Comparison of ENCODE assay signal across 16 mouse cellular contexts in the genomic region with DNA sequence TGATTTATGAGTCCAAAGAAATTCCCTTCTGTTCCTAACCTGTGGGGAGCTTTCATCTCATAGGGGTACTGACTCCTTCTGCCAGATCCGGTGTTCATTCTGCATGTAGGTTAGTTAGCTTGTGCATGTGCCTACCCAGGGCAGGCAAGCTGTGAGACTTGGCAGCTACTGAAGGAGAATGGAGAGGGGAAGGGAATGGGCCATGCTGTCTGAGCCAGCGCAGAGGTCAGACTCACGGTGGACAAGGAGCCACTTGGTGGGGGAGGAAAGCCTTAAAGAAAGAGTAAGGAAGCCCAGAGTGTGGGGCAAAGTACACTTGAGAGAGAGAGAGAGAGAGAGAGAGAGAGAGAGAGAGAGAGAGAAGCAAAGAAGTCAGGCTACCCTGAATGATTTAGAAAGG.
DNase-seq lines count a peak whose midpoint lies in the region.
"Had no signal": no experiment of that assay in that cellular context is flagged by ENCODE, and none has a peak within 500 bp of the region (broad histone marks: within the 10 kb centered on the region; RNA-seq: fewer than 3 reads in every experiment).

No protein-coding gene starts in this region.

- no peaks in the 10 kb centered on the region for H3K9me3 ChIP-seq in heart, embryonic 10.5 days
- H3K9me3 ChIP-seq: embryonic facial prominence, embryonic 10.5 days; lung, embryonic 15.5 days; stomach, embryonic 15.5 days had no signal

- H3K4me3 ChIP-seq in heart, embryonic 10.5 days, result no peak overlapping the region
- H3K4me3 ChIP-seq: embryonic facial prominence, embryonic 10.5 days; erythroblast, embryonic 14.5 days; lung, embryonic 15.5 days; stomach, embryonic 15.5 days had no signal

- DNase-seq in heart, embryonic 10.5 days (ENCODE audit: low spot score), result no peak
- DNase-seq in heart, postnatal 14 days, result no peak
- peak; percentile 25 to 38 for DNase-seq in kidney, postnatal 36 days
- no peak for DNase-seq in kidney, postnatal 10 days
- peak; percentile 85 for DNase-seq in cerebellum, adult 11-12 months
- peak; percentile 73 to 75 for DNase-seq in cerebellum, postnatal 36 days
- DNase-seq in layer of hippocampus, adult 9-10 months (ENCODE audit: low spot score), result no peak
- no peak for DNase-seq in liver
- DNase-seq: adrenal gland, postnatal 36 days; gastrocnemius, postnatal 14 days; kidney, adult 18-20 months; spleen, adult 18-20 months had no signal

- WGBS in heart, embryonic 10.5 days, result 76% methylated on average over 3 of the region's 3 CpGs

- intact Hi-C loops in heart, postnatal 14 days (cut with DNase I), result no loop called here

- H3K27ac ChIP-seq in heart, embryonic 10.5 days, result peak overlapping the region; percentile 42; the same call in 1 of the 2 replicates
- H3K27ac ChIP-seq: embryonic facial prominence, embryonic 10.5 days; lung, embryonic 15.5 days; stomach, embryonic 15.5 days had no signal

- H3K36me3 ChIP-seq in heart, embryonic 10.5 days, result no peaks in the 10 kb centered on the region
- H3K36me3 ChIP-seq: embryonic facial prominence, embryonic 10.5 days; lung, embryonic 15.5 days; stomach, embryonic 15.5 days had no signal

- no peaks in the 10 kb centered on the region for H3K27me3 ChIP-seq in heart, embryonic 10.5 days (ENCODE audit: insufficient read depth, poor library complexity, severe bottlenecking)
- H3K27me3 ChIP-seq: lung, embryonic 15.5 days; stomach, embryonic 15.5 days had no signal

- peaks cover 35% of the 10 kb centered on the region for H3K4me1 ChIP-seq in heart, embryonic 10.5 days

Comparison
In these comparisons a context has a peak if more than half of its experiments do, and no peak if none do; other contexts are left out.
1. DNase-seq: peak in kidney, postnatal 36 days (2 of 2), cerebellum, adult 11-12 months (single experiment) and cerebellum, postnatal 36 days (2 of 2); none in heart, embryonic 10.5 days (single experiment), heart, postnatal 14 days (0 of 2), kidney, postnatal 10 days (single experiment), layer of hippocampus, adult 9-10 months (single experiment) and liver (single experiment).